Mouse (Mus musculus) hindbrain, embryonic 10.5 days (tissue): Measurements from ENCODE around the gene Ap1m1. TPM values are rescaled to one million over a fixed set of nuclear protein-coding genes. Genes with fewer than 3 reads are reported as not detected.

ENCODE experiments used
- DNase-seq: peaks from one replicate; pipeline ENCODE4 v3.0.0-alpha.2; 2017; ENCODE audit warnings: low spot score
- H3K27ac ChIP-seq: fragments of 300-500 bp; sonication (generic); 2 replicates; pipeline ENCODE4 v1.5.1; 2016; ENCODE audit warnings: mild to moderate bottlenecking, moderate library complexity
- H3K27me3 ChIP-seq: fragments of 300-500 bp; sonication (generic); 2 replicates; pipeline ENCODE4 v1.6.1; 2016; ENCODE audit warnings: mild to moderate bottlenecking; ENCODE audit not compliant: poor library complexity, insufficient read depth, severe bottlenecking
- H3K36me3 ChIP-seq: fragments of 300-500 bp; sonication (generic); 2 replicates; pipeline ENCODE4 v1.6.1; 2016; ENCODE audit warnings: mild to moderate bottlenecking, moderate library complexity
- H3K4me1 ChIP-seq: fragments of 300-500 bp; sonication (generic); replicated peaks from 2 replicates; pipeline ENCODE4 v1.6.1; 2016; ENCODE audit warnings: mild to moderate bottlenecking
- H3K4me3 ChIP-seq: fragments of 300-500 bp; sonication (generic); 2 replicates; pipeline ENCODE4 v1.5.1; 2016; ENCODE audit warnings: mild to moderate bottlenecking, moderate library complexity
- H3K9me3 ChIP-seq: fragments of 300-500 bp; sonication (generic); 2 replicates; pipeline ENCODE4 v1.6.1; 2016; ENCODE audit warnings: mild to moderate bottlenecking, moderate library complexity
- WGBS: fragments of 180-500 bp; shearing (Covaris S2); methylation state at CpG from one replicate; pipeline ENCODE4 v1.1.7; 2016; 5-methylcytosine and 5-hydroxymethylcytosine counted together
- polyA plus RNA-seq: library from polyadenylated mRNA; unstranded; fragments of >200 nt; fragmentation: Nextera tagmentation; extraction: Ambion mirVana; gene quantifications from 2 replicates; pipeline ENCODE4 v1.2.1, GENCODE M21; 2016

The Ap1m1 gene
- 186 and 213 TPM in 2 replicates for polyA plus RNA-seq

GRCm38 (mm10) chr8:72239499-72240402 lies at the start of gene Ap1m1:
Gene Ap1m1 (plus strand): TSS chr8:72240018.
- peak; percentile 99 for DNase-seq
- Histone ChIP-seq H3K36me3 (peaks cover 28% of the 10 kb centered on the region), H3K4me1 (peaks cover 22% of the 10 kb centered on the region), H3K4me3 (peak within 1 kb of the TSS; percentile 69), H3K27ac (peak within 1 kb of the TSS; percentile 96), H3K9me3 (no peaks in the 10 kb centered on the region), H3K27me3 (no peaks in the 10 kb centered on the region)
- under 1% methylated on average over 54 of the region's 54 CpGs for WGBS

GRCm38 (mm10) chr8:72190215-72190539 lies 49.6 kb upstream of the Ap1m1 start:
- H3K4me1 ChIP-seq = no peaks in the 10 kb centered on the region
- H3K4me3 ChIP-seq = no peak overlapping the region
- H3K9me3 ChIP-seq = no peaks in the 10 kb centered on the region
- H3K27ac ChIP-seq = no peak overlapping the region
- no peaks in the 10 kb centered on the region for H3K36me3 ChIP-seq
- no peaks in the 10 kb centered on the region for H3K27me3 ChIP-seq
- 85% methylated on average over 2 of the region's 2 CpGs for WGBS
- no peak for DNase-seq

GRCm38 (mm10) chr8:72192065-72192464 lies 47.8 kb upstream of the Ap1m1 start:
- DNase-seq = no peak
- H3K4me3 ChIP-seq = no peak overlapping the region

DNA sequence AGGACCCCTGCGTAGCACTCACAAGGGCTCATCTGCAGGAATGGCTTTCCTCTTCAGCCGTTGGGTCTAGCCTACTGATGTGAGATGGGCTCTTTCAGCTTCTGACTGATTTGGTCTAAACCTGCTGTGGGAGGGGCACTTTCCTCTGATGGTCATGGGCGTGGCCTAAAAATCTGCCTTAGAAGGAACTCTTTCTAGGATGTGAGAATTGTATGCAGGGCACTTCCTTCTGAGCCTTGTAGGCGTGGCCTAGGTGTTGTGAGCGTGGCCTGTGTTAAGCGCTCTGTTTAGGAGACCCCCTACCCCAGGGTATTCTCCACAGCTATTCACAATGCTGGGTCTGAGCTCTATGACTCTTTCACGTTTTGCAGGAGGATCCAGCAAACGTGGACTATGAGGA lies 41.8 kb upstream of the Ap1m1 start:
- Histone ChIP-seq H3K36me3 (no peaks in the 10 kb centered on the region), H3K4me1 (no peaks in the 10 kb centered on the region), H3K27ac (no peak overlapping the region), H3K4me3 (no peak overlapping the region), H3K9me3 (peaks cover 14% of the 10 kb centered on the region), H3K27me3 (no peaks in the 10 kb centered on the region)
- DNase-seq = no peak
- 58% methylated on average over 8 of the region's 8 CpGs for WGBS

More at GRCm38 (mm10) chr8:72192065-72192464, 47.8 kb upstream of the Ap1m1 start:
- no peaks in the 10 kb centered on the region for H3K27me3 ChIP-seq
- H3K9me3 ChIP-seq = no peaks in the 10 kb centered on the region
- no peaks in the 10 kb centered on the region for H3K36me3 ChIP-seq
- no peaks in the 10 kb centered on the region for H3K4me1 ChIP-seq
- no peak overlapping the region for H3K27ac ChIP-seq

- Histone ChIP-seq H3K4me1 (no peaks in the 10 kb centered on the region), H3K4me3 (no peak overlapping the region), H3K27ac (no peak overlapping the region), H3K27me3 (no peaks in the 10 kb centered on the region), H3K9me3 (peaks cover 11% of the 10 kb centered on the region), H3K36me3 (no peaks in the 10 kb centered on the region)
- WGBS = 78% methylated on average over 1 of the region's 1 CpGs
- no peak for DNase-seq
Observed at GRCm38 (mm10) chr8:72208582-72208981, 31.2 kb upstream of the Ap1m1 start.

DNA sequence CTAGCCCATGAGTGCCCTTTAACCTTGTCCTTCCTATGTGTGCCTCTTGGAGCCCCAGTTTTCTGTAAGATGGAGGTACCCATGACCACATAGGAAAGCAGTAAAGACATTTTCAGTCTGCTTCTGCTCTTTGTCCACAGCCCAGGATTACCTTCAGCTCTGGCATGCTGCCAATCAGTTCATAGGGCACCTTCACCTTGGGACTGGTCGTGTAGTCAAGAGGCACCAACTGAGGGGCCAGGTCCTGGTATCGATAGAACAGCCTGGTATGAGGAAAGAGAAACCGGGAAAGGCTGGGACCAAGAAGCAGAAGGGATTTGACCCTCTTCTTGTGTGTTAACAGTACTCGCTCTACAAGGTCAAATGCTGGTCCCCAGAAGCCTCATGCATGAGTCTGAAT lies 29.6 kb upstream of the Ap1m1 start:
- H3K36me3 ChIP-seq = no peaks in the 10 kb centered on the region
- WGBS = 79% methylated on average over 4 of the region's 4 CpGs
- H3K9me3 ChIP-seq = no peaks in the 10 kb centered on the region
- H3K27ac ChIP-seq = no peak overlapping the region
- H3K4me3 ChIP-seq = no peak overlapping the region
- no peaks in the 10 kb centered on the region for H3K4me1 ChIP-seq
- DNase-seq = no peak
- H3K27me3 ChIP-seq = no peaks in the 10 kb centered on the region

DNA sequence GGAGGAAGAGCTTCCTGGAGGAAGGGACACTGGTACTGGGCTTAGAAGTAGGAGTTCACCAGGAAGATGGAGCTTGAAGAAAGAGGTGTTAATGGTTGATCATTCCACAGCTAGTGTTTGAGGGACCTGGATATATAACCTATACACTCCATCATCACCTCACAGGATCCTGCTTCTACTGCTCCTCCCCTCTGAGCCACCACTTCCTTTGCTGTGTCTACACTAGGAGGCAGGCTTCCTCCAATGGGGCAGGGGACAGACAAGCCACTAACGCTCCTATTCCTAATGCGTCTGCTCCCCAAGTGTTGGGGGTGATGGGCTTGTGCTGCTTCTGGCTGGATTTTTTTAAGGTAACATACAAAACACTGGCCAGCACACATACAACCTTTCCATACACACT lies 29.1 kb upstream of the Ap1m1 start:
- WGBS = 72% methylated on average over 2 of the region's 2 CpGs
- Histone ChIP-seq H3K27me3 (no peaks in the 10 kb centered on the region), H3K36me3 (no peaks in the 10 kb centered on the region), H3K4me1 (no peaks in the 10 kb centered on the region), H3K4me3 (no peak overlapping the region), H3K9me3 (no peaks in the 10 kb centered on the region), H3K27ac (no peak overlapping the region)
- DNase-seq = no peak

DNA sequence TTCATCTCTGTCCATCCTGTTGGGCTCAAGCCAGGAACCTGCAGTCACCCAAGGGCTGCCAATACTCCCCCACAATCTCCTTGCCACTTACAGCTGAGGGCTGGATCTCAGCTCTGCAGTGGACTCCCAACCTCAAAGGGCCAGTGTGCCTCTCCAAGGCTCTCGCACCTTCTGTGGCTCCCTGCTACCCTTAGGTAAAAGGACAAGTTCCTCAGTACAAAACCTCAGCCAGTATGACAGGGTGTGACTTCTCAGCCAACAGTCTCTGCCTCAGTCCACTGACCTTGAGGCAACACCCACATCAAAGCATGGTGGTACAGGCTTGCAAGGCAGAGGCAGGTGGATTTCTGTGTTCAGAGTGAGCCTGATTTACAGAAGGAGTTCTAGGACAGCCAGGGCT lies 28.0 kb upstream of the Ap1m1 start:
- Histone ChIP-seq H3K27me3 (no peaks in the 10 kb centered on the region), H3K4me3 (no peak overlapping the region), H3K4me1 (no peaks in the 10 kb centered on the region), H3K9me3 (no peaks in the 10 kb centered on the region), H3K27ac (no peak overlapping the region), H3K36me3 (no peaks in the 10 kb centered on the region)
- 88% methylated on average over 1 of the region's 1 CpGs for WGBS
- DNase-seq = no peak

- Histone ChIP-seq H3K4me1 (no peaks in the 10 kb centered on the region), H3K4me3 (no peak within 1 kb of the TSS), H3K27ac (no peak within 1 kb of the TSS), H3K9me3 (no peaks in the 10 kb centered on the region), H3K27me3 (no peaks in the 10 kb centered on the region), H3K36me3 (no peaks in the 10 kb centered on the region)
- WGBS = 75% methylated on average over 4 of the region's 4 CpGs
- DNase-seq = no peak
Observed at GRCm38 (mm10) chr8:72212751-72213150, 27.1 kb upstream of the Ap1m1 start, which contains the start of gene Cib3. Gene Cib3 (minus strand): TSS chr8:72212837.

- Histone ChIP-seq H3K4me3 (no peak within 1 kb of the TSS), H3K27me3 (no peaks in the 10 kb centered on the region), H3K9me3 (no peaks in the 10 kb centered on the region), H3K36me3 (no peaks in the 10 kb centered on the region), H3K4me1 (no peaks in the 10 kb centered on the region), H3K27ac (no peak within 1 kb of the TSS)
- 78% methylated on average over 4 of the region's 4 CpGs for WGBS
- DNase-seq = no peak
Observed at GRCm38 (mm10) chr8:72213536-72213935, 26.3 kb upstream of the Ap1m1 start, which contains the start of gene Gm11034. Gene Gm11034 (minus strand): TSS chr8:72213636.

DNA sequence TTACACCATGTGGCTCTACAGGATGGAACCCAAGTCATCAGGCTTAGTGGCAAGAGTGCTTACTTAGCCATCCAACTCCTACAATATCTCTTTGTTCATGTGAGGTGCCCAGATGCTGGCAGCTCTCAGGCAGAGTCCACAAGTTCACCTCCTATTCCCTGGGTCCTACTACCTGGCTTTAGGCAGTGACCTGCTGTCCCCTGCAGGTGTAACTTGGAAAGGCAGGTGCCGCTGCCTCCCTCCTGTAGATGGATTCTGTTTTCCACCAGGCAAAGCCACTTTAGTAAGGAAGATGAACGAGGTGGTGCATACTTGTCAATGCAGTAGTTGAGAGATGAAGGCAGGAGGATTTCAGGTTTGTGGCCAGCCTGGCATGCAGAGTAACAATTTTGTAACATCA lies 24.8 kb upstream of the Ap1m1 start:
- H3K27me3 ChIP-seq = no peaks in the 10 kb centered on the region
- no peak overlapping the region for H3K27ac ChIP-seq
- H3K4me1 ChIP-seq = no peaks in the 10 kb centered on the region
- 37% methylated on average over 2 of the region's 2 CpGs for WGBS
- no peak overlapping the region for H3K4me3 ChIP-seq
- no peaks in the 10 kb centered on the region for H3K36me3 ChIP-seq
- H3K9me3 ChIP-seq = no peaks in the 10 kb centered on the region
- DNase-seq = no peak

DNA sequence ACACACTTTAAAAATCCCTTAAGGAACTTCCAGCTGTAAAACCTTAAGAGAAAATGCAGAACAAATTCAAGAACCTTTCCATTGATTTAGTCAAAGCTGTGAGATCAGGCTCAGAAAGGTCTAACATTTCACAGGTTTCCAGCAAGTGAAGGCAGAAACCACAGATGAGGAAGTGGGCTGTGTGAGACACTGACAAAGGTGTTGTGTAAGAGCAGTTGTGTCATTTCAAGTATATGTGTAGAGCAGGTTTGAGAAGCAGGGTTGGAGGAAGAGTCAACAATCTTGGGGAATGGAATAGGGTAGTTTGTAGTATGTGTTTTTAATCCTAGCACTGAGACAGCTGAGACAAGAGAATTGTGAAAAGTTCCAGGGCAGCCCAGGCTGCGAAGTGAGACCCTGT lies 23.9 kb upstream of the Ap1m1 start:
- WGBS = 52% methylated on average over 1 of the region's 1 CpGs
- no peak for DNase-seq
- H3K9me3 ChIP-seq = no peaks in the 10 kb centered on the region

GRCm38 (mm10) chr8:72218781-72219540 lies 20.9 kb upstream of the Ap1m1 start:
- H3K4me3 ChIP-seq = peak overlapping the region; percentile 79
- H3K9me3 ChIP-seq = no peaks in the 10 kb centered on the region
- H3K4me1 ChIP-seq = peaks cover 12% of the 10 kb centered on the region
- no peak for DNase-seq
- peak overlapping the region; percentile 92; the same call in 1 of the 2 replicates for H3K27ac ChIP-seq
- WGBS = 84% methylated on average over 10 of the region's 10 CpGs
- peaks cover 34% of the 10 kb centered on the region for H3K36me3 ChIP-seq
- H3K27me3 ChIP-seq = no peaks in the 10 kb centered on the region

More for the DNA sequence above, 23.9 kb upstream of the Ap1m1 start:
- no peak overlapping the region for H3K4me3 ChIP-seq
- no peaks in the 10 kb centered on the region for H3K27me3 ChIP-seq
- peaks cover 8% of the 10 kb centered on the region for H3K4me1 ChIP-seq
- peaks cover 3% of the 10 kb centered on the region; the same call in 1 of the 2 replicates for H3K36me3 ChIP-seq
- H3K27ac ChIP-seq = no peak overlapping the region
